Mouse (Mus musculus) midbrain, embryonic 11.5 days (tissue): ENCODE measurements around the gene Rapgef3. TPM values are rescaled to one million over a fixed set of nuclear protein-coding genes. Genes with fewer than 3 reads are reported as not detected.

Source experiments
- ATAC-seq: fragments of 200-750 bp; cut with Nextera tagmentation; 2 replicates; pipeline ENCODE4 v1.8.0; 2017; ENCODE audit warnings: moderate TSS enrichment, moderate library complexity; ENCODE audit not compliant: low FRiP score
- DNase-seq: peaks from one replicate; pipeline ENCODE4 v3.0.0; 2015; ENCODE audit warnings: low spot score; ENCODE audit errors: missing footprints
- H3K27ac ChIP-seq: fragments of 300-500 bp; sonication (generic); 2 replicates; pipeline ENCODE4 v1.5.1; 2014; ENCODE audit warnings: low read depth, low read length
- H3K27me3 ChIP-seq: fragments of 300-500 bp; sonication (generic); 2 replicates; pipeline ENCODE4 v1.6.1; 2014; ENCODE audit warnings: mild to moderate bottlenecking, low read length, moderate library complexity, mixed read lengths; ENCODE audit not compliant: control insufficient read depth, insufficient read depth
- H3K36me3 ChIP-seq: fragments of 300-500 bp; sonication (generic); 2 replicates; pipeline ENCODE4 v1.6.1; 2014; ENCODE audit warnings: mild to moderate bottlenecking, low read length, moderate library complexity, mixed read lengths; ENCODE audit not compliant: control insufficient read depth, insufficient read depth
- H3K4me1 ChIP-seq: fragments of 300-500 bp; sonication (generic); 2 replicates; pipeline ENCODE4 v1.6.1; 2014; ENCODE audit warnings: low read length; ENCODE audit not compliant: control insufficient read depth, insufficient read depth
- H3K4me2 ChIP-seq: fragments of 300-500 bp; sonication (generic); 2 replicates; pipeline ENCODE4 v1.6.1; 2014; ENCODE audit warnings: mild to moderate bottlenecking, moderate library complexity
- H3K4me3 ChIP-seq: fragments of 300-500 bp; sonication (generic); 2 replicates; pipeline ENCODE4 v1.5.1; 2014; ENCODE audit warnings: low read depth, low read length
- H3K9ac ChIP-seq: fragments of 300-500 bp; sonication (generic); 2 replicates; pipeline ENCODE4 v1.6.1; 2014; ENCODE audit warnings: low read length
- H3K9me3 ChIP-seq: fragments of 300-500 bp; sonication (generic); 2 replicates; pipeline ENCODE4 v1.6.1; 2016; ENCODE audit warnings: low read length; ENCODE audit not compliant: control insufficient read depth
- WGBS: fragments of 180-500 bp; shearing (Covaris S2); extraction: QIAGEN DNeasy Blood & Tissue Kit; methylation state at CpG from one replicate; pipeline ENCODE4 v1.1.7; 2014; 5-methylcytosine and 5-hydroxymethylcytosine counted together
- polyA plus RNA-seq: library from polyadenylated mRNA; unstranded; fragments of >200 nt; fragmentation: Nextera tagmentation; extraction: Ambion mirVana; gene quantifications from 2 replicates; pipeline ENCODE4 v1.2.1, GENCODE M21; 2014

Rapgef3 gene
- polyA plus RNA-seq, 1 experiment from 2014 or later: 3.0 TPM

- H3K4me2 ChIP-seq: no peak overlapping the region; the same call in 1 of the 2 replicates
- H3K4me3 ChIP-seq: no peak overlapping the region
- peak; percentile 90 for DNase-seq
- ATAC-seq: peak; percentile 79
- peaks cover 8% of the 10 kb centered on the region; the same call in 1 of the 2 replicates for H3K36me3 ChIP-seq
- no peaks in the 10 kb centered on the region for H3K27me3 ChIP-seq
- peaks cover 21% of the 10 kb centered on the region for H3K4me1 ChIP-seq
- H3K9ac ChIP-seq: 0 out of 2 replicates have a peak overlapping the region, but pooled peaks have one; percentile 4
- 25% methylated on average over 17 of the region's 17 CpGs for WGBS
- H3K9me3 ChIP-seq: no peaks in the 10 kb centered on the region
- H3K27ac ChIP-seq: peak overlapping the region; percentile 25; the same call in 1 of the 2 replicates
Observed at GRCm38 (mm10) chr15:97798134-97798533, 30.4 kb upstream of the Rapgef3 start.

GRCm38 (mm10) chr15:97796674-97797310, 29.0 kb upstream of the Rapgef3 start:
- ATAC-seq: no peak
- no peak overlapping the region for H3K27ac ChIP-seq
- DNase-seq: no peak
- no peak overlapping the region for H3K4me2 ChIP-seq
- H3K4me3 ChIP-seq: no peak overlapping the region
- WGBS: 92% methylated on average over 17 of the region's 17 CpGs
- peaks cover 8% of the 10 kb centered on the region for H3K36me3 ChIP-seq
- H3K4me1 ChIP-seq: peaks cover 18% of the 10 kb centered on the region
- H3K27me3 ChIP-seq: no peaks in the 10 kb centered on the region
- no peak overlapping the region for H3K9ac ChIP-seq
- no peaks in the 10 kb centered on the region for H3K9me3 ChIP-seq

- H3K4me1 ChIP-seq: peaks cover 18% of the 10 kb centered on the region
- WGBS: 94% methylated on average over 10 of the region's 10 CpGs
- no peak overlapping the region for H3K27ac ChIP-seq
- no peak overlapping the region for H3K4me2 ChIP-seq
- peaks cover 8% of the 10 kb centered on the region for H3K36me3 ChIP-seq
- ATAC-seq: no peak
- no peak overlapping the region for H3K9ac ChIP-seq
- no peak for DNase-seq
- no peak overlapping the region for H3K4me3 ChIP-seq
- H3K27me3 ChIP-seq: no peaks in the 10 kb centered on the region
- H3K9me3 ChIP-seq: no peaks in the 10 kb centered on the region
Observed at GRCm38 (mm10) chr15:97795559-97796235, 27.9 kb upstream of the Rapgef3 start.

- H3K27ac ChIP-seq: no peak overlapping the region
- H3K27me3 ChIP-seq: no peaks in the 10 kb centered on the region
- ATAC-seq: no peak
- peaks cover 15% of the 10 kb centered on the region for H3K4me1 ChIP-seq
- peaks cover 4% of the 10 kb centered on the region for H3K36me3 ChIP-seq
- DNase-seq: no peak
- H3K4me3 ChIP-seq: no peak overlapping the region
- no peaks in the 10 kb centered on the region for H3K9me3 ChIP-seq
- no peak overlapping the region for H3K4me2 ChIP-seq
- 72% methylated on average over 5 of the region's 5 CpGs for WGBS
- H3K9ac ChIP-seq: no peak overlapping the region
Observed at GRCm38 (mm10) chr15:97794268-97794667, 26.5 kb upstream of the Rapgef3 start.

GRCm38 (mm10) chr15:97793386-97794153, 25.8 kb upstream of the Rapgef3 start:
- WGBS: 92% methylated on average over 18 of the region's 18 CpGs
- ATAC-seq (no peak), DNase-seq (no peak)
- Histone ChIP-seq H3K9ac (no peak overlapping the region), H3K4me1 (peaks cover 10% of the 10 kb centered on the region), H3K27ac (no peak overlapping the region), H3K36me3 (peaks cover 4% of the 10 kb centered on the region), H3K4me2 (no peak overlapping the region), H3K27me3 (no peaks in the 10 kb centered on the region), H3K9me3 (no peaks in the 10 kb centered on the region), H3K4me3 (no peak overlapping the region)

GRCm38 (mm10) chr15:97791126-97791700, 23.4 kb upstream of the Rapgef3 start:
- H3K4me3 ChIP-seq: no peak overlapping the region
- H3K27ac ChIP-seq: no peak overlapping the region
- WGBS: 89% methylated on average over 11 of the region's 11 CpGs
- H3K9me3 ChIP-seq: no peaks in the 10 kb centered on the region
- H3K4me1 ChIP-seq: no peaks in the 10 kb centered on the region
- peaks cover 4% of the 10 kb centered on the region for H3K36me3 ChIP-seq
- no peaks in the 10 kb centered on the region for H3K27me3 ChIP-seq
- no peak for DNase-seq
- no peak for ATAC-seq
- no peak overlapping the region for H3K4me2 ChIP-seq
- no peak overlapping the region for H3K9ac ChIP-seq

GRCm38 (mm10) chr15:97789761-97790505, 22.2 kb upstream of the Rapgef3 start:
- Histone ChIP-seq H3K27ac (no peak overlapping the region), H3K4me3 (no peak overlapping the region), H3K9me3 (no peaks in the 10 kb centered on the region), H3K4me1 (no peaks in the 10 kb centered on the region), H3K4me2 (no peak overlapping the region), H3K9ac (no peak overlapping the region), H3K27me3 (no peaks in the 10 kb centered on the region), H3K36me3 (no peaks in the 10 kb centered on the region; the same call in none of the 2 replicates)
- 56% methylated on average over 20 of the region's 20 CpGs for WGBS
- no peak for ATAC-seq
- peak; percentile 94 for DNase-seq

- no peaks in the 10 kb centered on the region for H3K27me3 ChIP-seq
- H3K4me2 ChIP-seq: no peak overlapping the region
- WGBS: 77% methylated on average over 6 of the region's 6 CpGs
- ATAC-seq (no peak), DNase-seq (no peak)
- H3K4me3 ChIP-seq: no peak overlapping the region
- no peak overlapping the region for H3K27ac ChIP-seq
- no peaks in the 10 kb centered on the region; the same call in 1 of the 2 replicates for H3K36me3 ChIP-seq
- H3K4me1 ChIP-seq: no peaks in the 10 kb centered on the region; the same call in 1 of the 2 replicates
- H3K9ac ChIP-seq: no peak overlapping the region
- no peaks in the 10 kb centered on the region for H3K9me3 ChIP-seq
Observed at GRCm38 (mm10) chr15:97788821-97789220, 21.0 kb upstream of the Rapgef3 start.
